Mouse (Mus musculus) testis, postnatal 14 days (tissue): ENCODE measurements around the gene Babam2.

Experiments used
- DNase-seq: peaks from one replicate; pipeline ENCODE4 v3.0.0; 2021; ENCODE audit warnings: low spot score

The Babam2 gene

DNA sequence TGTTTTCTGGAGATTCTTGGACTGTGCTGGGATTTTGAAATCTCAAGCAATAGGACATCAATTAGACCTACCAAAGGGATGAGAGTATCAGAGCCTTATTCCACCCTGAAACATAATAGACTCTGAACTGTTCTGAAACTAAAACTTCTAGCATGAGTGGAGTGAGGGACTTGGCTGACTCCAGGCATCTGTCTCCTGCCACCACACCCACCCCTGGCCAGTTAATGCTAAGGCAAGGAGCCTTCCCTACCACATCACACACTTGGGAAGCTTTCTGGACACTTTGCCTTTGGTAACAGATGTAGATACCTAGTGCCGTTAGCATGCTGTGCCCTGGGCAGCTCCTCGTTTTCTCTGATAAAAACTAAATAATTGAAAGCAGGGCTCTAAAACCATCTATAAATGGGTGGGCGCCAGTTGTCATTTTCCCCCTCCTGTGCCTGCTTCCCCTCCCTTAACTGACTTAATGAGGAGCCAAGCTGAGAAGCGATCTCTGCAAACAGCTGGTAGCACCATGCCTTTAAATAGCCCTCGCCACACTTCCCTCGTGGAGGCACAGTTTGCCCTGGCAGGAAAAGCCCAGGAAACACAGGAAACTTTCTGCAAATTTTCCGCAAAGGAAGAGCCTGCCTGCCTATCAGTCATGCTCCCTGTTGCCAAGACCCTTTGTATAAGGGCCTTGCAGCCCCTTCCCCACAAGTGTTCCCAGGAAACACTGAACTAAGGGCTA lies 383.2 kb downstream of the Babam2 start:
- no peak for DNase-seq

DNA sequence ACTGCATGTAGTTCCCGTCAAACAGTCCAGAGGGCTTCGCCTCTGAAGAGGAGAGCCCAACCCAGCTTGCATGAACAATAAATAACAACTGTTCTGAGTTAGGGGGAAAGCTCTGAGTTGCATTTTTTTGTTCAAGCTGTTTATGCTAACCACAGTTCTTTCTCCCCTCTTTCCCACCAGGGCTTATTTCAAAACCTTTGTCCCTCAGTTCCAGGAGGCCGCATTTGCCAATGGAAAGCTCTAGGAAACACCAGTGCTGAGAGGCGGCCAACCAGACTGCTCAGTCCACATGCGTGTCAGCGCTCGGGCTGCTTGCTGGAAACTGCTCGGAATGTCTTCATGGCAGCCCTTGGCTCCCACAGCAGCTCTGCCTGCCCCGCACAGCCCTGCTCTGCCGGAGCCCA lies 386.9 kb downstream of the Babam2 start:
- no peak for DNase-seq

DNA sequence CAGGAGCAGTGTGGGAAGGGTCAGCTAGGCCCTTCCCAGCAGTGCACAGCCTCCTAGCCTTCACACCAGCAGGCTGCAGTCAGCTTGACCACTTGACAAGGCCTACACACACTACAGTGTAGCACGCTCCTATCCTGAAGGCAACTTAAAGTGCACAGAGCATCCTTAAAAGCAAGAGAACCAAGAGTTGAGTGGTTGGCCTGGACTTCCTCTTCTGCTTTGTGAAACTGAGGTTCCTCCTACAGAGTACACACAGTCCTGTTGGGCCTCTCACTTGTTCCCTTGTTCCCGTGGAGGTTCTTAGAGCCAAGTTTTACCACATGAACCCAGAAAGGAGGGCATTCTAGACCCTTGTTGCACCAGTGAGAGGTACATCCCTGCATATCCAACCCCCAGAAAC lies 388.1 kb downstream of the Babam2 start:
- no peak for DNase-seq

DNA sequence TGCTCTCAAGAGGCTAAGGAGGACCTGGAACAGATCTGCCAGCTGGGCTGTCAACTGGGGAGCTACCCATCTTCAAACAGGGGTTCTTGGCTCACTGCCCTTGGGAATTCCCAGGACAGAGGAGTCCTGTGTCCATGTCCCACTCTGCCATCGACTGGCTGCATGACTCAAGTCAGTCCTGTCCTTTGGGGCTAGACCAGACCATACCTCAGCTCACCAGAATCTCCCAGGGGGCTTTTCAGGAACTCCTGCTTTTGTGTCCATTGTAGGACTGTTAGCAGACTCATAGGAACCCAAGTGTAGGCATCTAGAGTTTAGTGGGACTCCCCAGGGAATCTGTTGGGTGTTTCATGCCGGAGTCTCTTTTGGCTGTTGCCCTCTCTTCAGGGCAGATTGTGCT lies 388.5 kb downstream of the Babam2 start:
- DNase-seq, result no peak

DNA sequence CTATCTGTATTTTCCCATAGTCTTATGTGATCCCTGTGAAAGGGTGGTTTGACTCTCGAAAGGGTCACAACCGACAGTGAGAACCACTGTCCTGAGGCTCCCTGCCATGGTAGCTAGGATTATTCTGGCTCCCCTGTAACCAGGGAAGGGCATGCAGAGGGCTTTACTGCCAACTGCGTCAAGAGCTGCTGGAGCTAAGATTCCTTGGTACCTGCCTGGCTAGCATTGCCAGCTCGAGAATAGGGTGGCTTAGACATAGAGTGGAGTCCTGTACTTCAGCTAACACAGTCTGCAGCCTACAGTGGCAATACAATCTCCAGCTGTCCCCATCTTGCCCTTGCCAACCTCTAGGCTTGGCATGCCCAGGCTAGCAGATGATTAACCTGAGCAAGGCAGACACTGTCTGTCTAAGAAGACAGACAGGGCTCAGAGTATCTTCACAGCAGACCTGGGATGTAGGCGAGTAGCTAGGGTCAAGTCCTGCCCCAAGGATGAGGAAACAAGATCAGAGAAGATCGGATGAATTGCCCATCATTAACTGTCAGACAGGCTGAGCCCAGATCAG lies 389.1 kb downstream of the Babam2 start:
- no peak for DNase-seq

DNA sequence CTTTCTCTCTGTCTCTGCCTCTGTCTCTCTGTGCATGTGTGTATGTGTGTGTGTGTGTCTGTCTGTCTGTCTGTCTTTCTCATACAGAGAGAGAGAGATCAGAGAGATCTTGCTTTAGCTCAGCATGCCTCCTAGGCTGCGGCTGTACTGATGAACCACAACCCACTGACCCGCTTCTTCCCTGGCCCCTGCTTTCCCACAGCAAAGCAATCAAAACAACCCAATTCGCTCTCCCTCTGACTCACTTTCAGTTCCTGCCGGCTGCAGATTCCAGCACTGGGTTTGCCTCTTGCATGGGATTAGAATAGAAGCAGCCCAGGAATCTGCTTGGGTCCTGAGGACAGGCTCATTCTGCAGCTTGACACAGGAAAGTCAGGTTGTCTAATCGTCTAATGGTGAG lies 392.0 kb downstream of the Babam2 start:
- no peak for DNase-seq

DNA sequence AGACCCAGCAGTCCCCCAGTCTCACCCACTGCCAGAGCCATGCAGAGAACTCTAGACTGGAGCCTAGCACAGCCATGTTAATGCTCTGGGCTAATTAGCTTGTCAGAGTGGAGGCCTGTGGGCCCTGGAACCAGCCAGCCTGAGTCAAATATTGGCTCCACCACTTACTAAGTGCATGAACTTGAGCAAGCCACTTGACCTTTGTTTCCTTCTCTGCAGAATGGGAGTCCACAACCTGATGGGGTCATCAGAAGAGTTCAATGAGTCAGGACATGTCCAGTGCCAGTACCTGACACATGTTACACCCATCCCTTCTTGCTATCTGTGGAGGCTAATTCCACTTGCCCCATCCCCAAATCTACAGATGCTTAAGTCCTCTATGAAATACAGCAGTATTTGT lies 394.8 kb downstream of the Babam2 start:
- DNase-seq, result no peak

DNA sequence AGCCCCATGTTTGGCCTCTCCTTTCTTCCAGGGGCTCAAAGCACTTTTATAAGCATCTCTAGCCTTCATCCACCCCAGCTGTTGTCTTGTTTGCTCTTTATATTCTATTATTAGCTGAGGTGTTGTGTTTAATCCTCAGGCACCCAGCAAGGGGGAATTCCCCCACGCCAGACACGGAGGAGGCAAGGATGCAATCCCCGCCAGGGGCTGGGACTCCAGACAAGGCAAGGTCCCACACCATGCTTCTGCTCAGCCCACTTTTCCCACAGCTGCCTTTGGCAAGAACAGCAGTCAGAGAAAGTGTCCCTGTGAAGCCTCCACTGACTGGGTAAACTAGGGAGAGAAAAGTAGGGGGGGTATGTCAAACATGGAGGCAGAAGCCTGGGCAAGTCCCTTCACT lies 401.2 kb downstream of the Babam2 start:
- no peak for DNase-seq

DNA sequence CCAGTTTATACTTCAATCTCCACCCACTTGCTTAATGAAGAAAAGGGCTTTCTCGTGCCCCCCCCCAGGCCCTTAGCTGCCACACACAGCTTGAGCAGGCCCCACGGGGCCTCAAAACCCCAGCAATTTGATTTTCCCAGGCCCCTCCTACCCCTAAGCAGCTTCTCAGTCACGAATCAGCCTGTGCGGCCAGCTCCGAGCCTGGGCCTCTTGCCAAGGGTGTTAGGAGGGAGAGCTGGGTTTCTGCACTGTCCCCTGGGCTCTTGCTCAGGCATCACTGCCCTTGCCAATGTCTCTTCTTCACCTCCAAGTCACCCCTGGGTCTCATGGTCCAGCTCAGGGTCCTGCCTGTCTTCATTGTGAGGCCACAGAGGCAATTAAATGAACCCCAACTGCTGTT lies 405.0 kb downstream of the Babam2 start:
- peak; percentile 51 for DNase-seq

DNA sequence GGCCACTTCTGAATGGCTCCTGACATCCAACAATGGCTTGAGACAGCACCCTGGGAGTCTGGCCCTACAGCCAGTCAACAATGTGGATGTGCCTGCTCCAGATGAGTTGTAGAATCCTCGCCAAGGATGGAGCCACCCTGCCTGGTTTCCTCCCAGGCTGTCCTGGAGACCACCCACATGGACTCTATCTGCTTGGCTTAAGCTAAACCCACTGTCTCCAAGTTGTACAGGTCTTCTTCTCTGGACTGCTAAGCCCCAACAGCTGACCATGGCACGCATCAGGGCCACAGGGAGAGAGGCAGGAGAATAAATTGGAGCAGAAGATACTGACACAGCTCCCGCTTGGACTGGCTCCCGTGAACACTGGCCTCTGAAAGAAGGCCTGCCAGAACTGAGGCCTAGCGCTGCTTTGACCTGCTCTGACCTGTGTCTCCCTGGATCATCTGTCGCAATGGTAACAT lies 405.5 kb downstream of the Babam2 start:
- DNase-seq, result peak; percentile 61

DNA sequence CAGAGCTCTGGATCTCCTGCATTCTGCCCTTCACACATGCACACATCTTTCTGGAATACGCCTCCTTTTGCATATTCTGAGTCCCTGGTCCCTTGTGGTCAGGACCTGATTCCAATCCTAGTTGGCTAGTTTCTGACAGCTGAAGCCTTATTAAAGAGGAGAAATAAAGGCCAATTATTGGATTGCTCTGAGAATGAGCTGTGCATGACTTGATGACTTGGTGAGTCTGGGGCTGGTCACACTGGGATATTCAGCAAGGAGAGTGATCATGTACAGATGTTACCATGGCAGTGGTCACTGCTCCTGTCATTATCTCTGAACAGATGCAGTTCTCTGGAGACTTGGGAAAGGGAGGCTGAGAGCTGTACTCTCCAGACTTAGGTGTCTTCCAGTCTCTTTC lies 406.1 kb downstream of the Babam2 start:
- no peak for DNase-seq

DNA sequence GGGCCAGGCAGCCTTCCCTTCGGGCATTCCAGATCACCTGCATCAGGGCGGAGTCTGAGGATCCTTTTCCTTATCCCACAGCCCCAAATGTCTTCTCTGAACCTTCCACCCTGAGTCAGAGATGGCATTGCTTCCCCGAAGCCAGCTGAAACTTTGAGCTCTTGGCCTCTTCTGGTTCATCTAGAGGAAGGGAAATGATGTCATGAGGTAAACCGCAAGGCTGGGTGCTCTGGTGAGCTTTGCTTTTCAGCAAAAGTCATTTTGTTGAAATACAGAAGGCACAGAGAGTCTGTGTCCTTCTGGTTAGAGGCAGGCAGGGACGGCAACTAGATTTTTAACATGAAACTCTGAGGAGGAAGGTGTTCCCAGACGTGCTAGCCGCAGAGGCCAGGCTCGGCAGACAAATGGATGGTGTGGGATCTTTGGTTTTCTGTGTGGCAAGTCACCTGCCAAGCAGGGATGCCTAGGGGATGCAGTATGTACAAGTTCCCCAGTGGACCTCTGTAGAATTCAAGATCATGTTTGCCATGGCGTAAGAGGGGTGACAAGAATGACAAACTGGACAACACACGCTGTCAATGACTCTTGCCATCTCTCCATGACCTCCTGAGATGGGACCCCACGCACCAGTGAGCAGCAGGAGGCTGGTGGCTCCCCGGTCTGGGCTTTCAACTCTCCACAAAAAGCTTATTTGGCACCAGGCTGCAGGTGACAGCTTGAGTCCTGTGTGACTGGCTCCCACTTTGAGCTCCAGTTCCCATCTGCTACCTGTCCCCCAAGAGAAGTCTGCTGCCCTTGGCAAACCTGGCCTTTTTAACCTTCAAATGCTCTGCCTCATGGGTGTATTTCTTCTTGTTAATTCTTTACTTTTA lies 406.9 kb downstream of the Babam2 start:
- DNase-seq, result no peak

DNA sequence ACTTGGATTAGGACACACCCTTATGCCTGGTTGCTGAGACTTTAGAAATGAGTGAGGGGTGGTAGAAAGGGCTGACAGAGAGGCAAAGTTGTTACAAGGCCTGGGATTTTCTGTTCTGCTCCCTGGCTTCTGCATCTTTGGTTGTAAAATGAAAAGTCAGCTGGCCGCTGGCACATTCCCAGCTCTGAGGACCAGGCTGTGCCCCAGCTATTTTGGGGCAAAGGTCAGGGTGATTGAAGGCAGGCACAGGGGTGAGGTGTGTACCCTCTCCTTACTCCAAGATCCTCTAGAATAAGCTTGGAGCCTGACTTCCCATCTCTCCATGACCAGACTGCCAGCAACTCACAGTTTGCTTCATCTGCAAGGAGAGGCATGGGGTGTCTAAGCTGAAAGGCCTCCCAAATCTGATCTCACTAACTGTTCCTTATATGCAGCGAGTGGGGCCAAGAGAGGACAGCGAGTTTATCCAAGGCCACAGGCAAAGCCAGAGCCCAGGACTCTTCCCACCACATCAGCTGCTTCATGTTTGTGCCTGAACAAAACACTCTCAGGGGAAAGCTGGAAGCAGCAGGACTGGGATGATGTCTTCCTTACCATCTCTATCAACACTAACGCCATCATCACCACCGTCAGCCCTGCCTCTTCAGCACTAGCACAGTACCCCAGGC lies 409.1 kb downstream of the Babam2 start:
- DNase-seq, result peak; percentile 35

DNA sequence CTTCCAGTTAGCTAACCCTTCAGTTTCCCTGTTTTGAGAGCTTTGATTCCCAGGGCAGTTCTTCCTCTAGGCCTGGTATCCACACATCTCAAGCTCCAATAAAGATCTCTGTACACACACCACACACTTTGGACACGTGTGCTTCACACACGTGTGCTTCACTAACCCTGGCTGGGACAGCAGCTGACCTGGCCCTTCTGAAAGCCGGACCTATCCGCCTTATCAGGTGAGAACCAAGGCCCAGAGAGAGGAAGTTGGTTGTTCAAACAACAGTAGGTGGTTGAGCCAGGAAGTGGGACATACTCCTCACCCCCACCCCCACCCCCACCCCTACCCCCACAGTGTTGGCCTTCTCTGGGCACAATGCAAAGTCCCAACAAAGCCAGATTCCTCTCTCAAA lies 413.2 kb downstream of the Babam2 start:
- DNase-seq, result no peak

DNA sequence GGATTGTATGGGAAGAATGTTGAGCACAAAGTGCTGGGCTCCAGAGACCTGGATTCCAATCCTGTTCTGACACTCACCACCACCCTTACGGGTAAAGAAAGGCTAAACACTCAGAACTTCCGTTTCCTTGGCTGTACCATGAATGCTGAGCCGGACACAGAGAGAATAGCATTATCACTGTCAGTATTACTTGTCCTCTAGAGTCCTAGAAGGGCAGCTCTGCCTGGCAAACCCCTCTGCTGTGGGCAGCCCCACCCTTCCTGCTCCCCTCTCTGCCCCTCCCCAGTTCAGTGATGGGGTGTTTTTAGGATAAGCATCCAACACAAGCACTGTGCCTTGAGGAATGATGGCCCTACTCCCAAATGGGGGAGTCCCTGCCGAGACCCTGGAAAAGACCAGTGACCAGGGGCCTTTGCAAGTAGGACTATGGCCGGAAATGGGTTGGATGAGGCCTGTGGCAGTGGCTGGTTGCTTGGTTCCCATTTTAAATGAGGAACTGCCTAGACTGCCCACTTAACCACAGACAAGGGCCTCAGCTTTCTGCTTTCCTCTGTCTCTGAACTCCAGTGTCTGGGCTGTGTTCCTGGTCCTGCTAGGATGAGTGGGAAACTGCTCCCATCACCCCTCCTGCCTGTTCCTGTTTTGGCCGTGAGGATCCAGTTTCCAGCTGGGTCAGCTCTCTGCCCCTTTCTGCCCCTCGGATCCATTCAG lies 414.9 kb downstream of the Babam2 start:
- no peak for DNase-seq

DNA sequence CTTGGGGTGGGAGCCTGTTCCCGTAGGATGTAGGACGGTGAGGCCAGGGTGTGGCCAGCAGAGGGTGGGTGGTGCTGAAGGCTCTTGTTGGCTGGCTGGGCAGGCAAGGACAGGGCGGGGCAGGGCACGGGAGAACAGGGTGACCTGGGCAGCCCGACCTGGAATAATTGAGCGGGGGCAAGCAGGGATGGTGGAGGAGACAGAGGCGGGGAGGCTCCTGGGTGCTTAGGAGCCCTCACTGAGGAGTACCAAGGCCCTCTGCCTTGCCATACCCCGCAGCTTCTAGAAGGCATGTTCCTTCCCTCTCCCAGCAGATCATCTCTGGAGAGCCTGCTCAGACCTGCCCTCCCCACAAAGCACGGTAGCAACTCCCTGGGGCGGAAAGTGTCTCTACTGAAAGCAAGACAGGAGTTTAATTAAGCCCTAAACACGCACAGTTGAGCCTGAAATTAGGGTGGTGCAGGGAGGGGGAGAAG lies 423.5 kb downstream of the Babam2 start:
- DNase-seq, result no peak

DNA sequence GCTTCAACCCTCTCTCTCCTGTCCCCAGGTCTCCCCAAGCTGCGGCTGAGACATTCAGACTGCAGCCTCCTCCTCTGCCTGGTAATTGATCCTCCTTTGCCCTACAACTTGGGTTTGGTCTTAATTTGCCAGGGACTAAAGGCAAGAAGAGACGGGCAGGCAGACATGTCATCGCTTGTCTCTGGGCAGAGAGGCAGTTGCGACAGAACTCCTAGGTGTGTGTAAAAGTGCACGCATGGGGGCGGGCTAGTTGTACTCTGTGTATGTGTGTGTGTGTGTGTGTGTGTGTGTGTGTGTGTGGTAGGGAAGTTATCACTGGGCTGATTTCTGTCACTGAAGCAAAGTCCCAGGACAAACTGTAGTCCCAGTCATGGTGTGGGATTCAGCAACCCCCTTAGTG lies 424.5 kb downstream of the Babam2 start:
- no peak for DNase-seq

DNA sequence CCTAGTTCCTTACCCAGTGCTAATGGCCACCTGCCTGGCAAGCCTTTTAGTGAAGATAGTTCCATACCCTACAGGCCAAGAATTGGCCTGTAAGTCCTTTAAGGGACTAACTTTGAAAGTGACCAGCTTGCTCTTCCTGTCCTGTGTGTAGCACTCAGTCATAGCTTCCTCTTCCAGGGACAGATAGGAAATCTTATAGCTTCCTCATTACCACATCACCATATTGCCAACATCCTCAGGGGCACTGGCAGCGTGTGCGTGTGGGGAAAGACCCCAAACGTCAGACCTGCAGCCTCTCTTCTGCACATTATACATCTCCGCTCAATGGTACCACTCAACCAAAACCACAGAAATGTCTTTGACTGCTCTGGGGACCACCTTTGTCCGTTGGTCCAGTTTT lies 424.9 kb downstream of the Babam2 start:
- DNase-seq, result no peak

DNA sequence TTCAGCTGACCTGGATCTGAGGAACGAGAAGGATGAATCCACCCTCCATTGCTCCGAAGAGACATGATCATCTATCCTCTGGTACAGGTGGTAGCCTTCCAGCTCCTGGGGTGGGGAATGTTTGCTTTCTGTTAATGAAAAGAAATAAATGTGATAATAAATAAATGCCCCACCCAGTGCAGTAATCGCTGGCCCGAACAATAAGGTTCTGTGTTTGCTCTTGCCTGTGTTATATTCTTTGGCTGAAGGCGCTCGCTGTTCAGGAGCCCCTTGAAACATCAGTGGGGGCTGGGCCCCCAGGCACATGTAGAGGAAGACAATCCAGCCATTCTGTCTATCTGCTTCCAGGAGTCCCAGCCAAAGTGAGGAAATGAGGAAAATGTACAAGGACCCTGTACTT lies 427.5 kb downstream of the Babam2 start:
- DNase-seq, result no peak

DNA sequence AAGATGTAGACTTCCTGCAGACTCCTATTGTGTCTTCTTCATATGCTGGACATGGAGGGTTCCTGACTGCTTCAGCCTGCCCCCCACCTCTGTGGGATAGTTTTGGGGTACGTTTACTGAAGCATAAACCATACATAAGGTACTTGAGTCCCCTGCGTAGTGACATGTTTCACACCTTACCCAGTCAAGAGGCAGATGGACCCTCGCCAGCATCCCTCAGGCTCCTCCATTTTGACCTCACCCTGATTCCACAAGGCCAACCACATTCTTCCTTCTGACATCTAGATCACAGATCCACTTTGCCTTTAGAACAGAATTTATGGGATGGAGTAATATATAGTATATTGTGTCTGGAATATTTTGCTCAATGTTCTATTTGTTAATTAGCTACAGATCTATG lies 429.7 kb downstream of the Babam2 start:
- no peak for DNase-seq

DNA sequence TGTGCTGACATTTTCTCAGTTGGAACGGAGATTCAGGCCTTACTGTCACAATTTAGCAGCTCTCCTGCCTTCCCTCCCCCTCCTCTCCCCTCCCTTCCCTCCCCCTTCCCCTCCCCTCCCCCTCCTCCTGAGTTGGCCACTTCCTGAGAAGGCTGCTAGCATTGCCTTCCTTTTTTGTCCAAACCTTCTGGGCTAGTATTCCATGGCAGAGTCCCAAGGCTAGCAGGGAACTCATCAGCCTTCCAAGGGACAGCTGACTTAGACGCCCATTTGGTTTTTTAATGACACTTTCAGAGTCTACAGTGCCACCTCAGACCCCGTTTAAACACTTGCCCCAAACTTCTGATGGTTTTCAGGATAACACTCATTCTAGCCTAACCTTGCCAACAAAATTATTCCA lies 430.4 kb downstream of the Babam2 start:
- no peak for DNase-seq

DNA sequence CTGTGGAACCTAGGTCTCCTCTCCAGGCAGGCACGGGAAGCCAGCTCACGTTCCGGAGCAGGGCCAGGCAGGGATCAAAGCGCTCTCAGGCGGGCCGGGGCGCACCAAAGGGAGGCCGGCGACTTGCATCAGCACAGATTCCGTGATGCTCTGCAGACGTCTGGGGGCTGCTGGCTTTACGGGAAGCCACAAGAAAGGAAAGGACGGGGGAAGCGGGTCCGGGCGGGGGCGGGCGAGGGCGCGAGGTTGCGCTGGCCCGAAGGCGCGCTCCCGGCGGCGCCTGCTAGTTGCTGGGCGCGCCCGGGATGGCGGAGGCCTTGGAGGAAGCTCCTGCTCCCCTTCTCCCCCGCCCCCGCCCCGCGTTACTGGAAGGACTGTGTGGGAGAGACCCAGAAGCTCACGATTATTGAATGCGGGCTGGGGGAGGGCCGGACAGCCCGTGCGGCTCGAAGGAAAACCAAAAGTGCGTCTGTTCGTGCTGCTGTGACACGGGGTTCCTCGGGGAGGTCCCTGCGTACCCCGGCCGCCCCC lies 435.6 kb downstream of the Babam2 start:
- DNase-seq, result peak; percentile 62
